Mouse (Mus musculus) testis, adult 2 months (tissue): ENCODE results near the gene Rab7. TPM values are rescaled to one million over a fixed set of nuclear protein-coding genes. Genes with fewer than 3 reads are reported as not detected.
A peak's percentile ranks its signal among the peaks of the same experiment; 100 is the strongest.

Source experiments
- H3K27ac ChIP-seq: fragments of 200-500 bp; 2 replicates; pipeline ENCODE4 v1.5.1; 2012; ENCODE audit warnings: low read depth, low read length; ENCODE audit not compliant: control insufficient read depth, insufficient read depth
- H3K27me3 ChIP-seq: fragments of 200-500 bp; 2 replicates; pipeline ENCODE4 v1.6.1; 2012; ENCODE audit warnings: mild to moderate bottlenecking, low read length, moderate library complexity; ENCODE audit not compliant: control insufficient read depth, insufficient read depth
- H3K36me3 ChIP-seq: fragments of 200-500 bp; 2 replicates; pipeline ENCODE4 v1.6.1; 2012; ENCODE audit warnings: mild to moderate bottlenecking, low read length; ENCODE audit not compliant: control insufficient read depth, insufficient read depth
- H3K4me1 ChIP-seq: fragments of 200-500 bp; 2 replicates; pipeline ENCODE4 v1.6.1; 2012; ENCODE audit warnings: low read length; ENCODE audit not compliant: control insufficient read depth, insufficient read depth
- H3K4me3 ChIP-seq: fragments of 200-500 bp; 2 replicates; pipeline ENCODE4 v1.5.1; 2012; ENCODE audit warnings: low read depth, mild to moderate bottlenecking, low read length, moderate library complexity, mixed read lengths; ENCODE audit not compliant: control insufficient read depth
- CTCF ChIP-seq: fragments of 200-500 bp; IDR thresholded peaks from 2 replicates; pipeline ENCODE4 v1.5.1; 2012; ENCODE audit warnings: low read depth, mild to moderate bottlenecking, inconsistent platforms, low read length, moderate library complexity; ENCODE audit not compliant: control insufficient read depth, insufficient read depth, insufficient replicate concordance
- POLR2A ChIP-seq: fragments of 200-500 bp; IDR thresholded peaks from 2 replicates; pipeline ENCODE4 v1.6.1; 2012; ENCODE audit warnings: low read depth, mild to moderate bottlenecking, inconsistent platforms, low read length, moderate library complexity; ENCODE audit not compliant: control insufficient read depth
- polyA plus RNA-seq: library from polyadenylated mRNA; depleted of rRNA; stranded (reverse); fragments of >200 nt; gene quantifications from 2 replicates; pipeline ENCODE4 v1.2.3, GENCODE M21; 2012

The Rab7 gene
- polyA plus RNA-seq, 1 experiment = 51.5 TPM

GRCm38 (mm10) chr6:88003439-88003838 is 41.6 kb downstream of the Rab7 start:
- H3K27me3 ChIP-seq = no peaks in the 10 kb centered on the region
- H3K36me3 ChIP-seq = peaks cover 1% of the 10 kb centered on the region; the same call in 1 of the 2 replicates
- H3K4me3 ChIP-seq = no peak overlapping the region
- no peaks in the 10 kb centered on the region for H3K4me1 ChIP-seq
- TF ChIP-seq POLR2A (no peak), CTCF (no peak)
- no peak overlapping the region for H3K27ac ChIP-seq

GRCm38 (mm10) chr6:87998358-87998757 is 46.7 kb downstream of the Rab7 start:
- Histone ChIP-seq H3K4me3 (no peak overlapping the region), H3K36me3 (peaks cover 5% of the 10 kb centered on the region), H3K27ac (no peak overlapping the region), H3K27me3 (no peaks in the 10 kb centered on the region), H3K4me1 (peaks cover 12% of the 10 kb centered on the region)
- TF ChIP-seq POLR2A (no peak), CTCF (no peak)

- peaks cover 5% of the 10 kb centered on the region for H3K36me3 ChIP-seq
- no peak overlapping the region for H3K4me3 ChIP-seq
- H3K27ac ChIP-seq = no peak overlapping the region
- H3K27me3 ChIP-seq = no peaks in the 10 kb centered on the region
- TF ChIP-seq POLR2A (no peak), CTCF (peak; percentile 24; the same call in 1 of the 2 replicates)
- H3K4me1 ChIP-seq = peaks cover 16% of the 10 kb centered on the region
These were observed 47.3 kb downstream of the Rab7 start for GRCm38 (mm10) chr6:87997706-87998265.

GRCm38 (mm10) chr6:87996606-87997005 is 48.5 kb downstream of the Rab7 start:
- Histone ChIP-seq H3K4me3 (peak overlapping the region; percentile 79), H3K27ac (peak overlapping the region; percentile 45), H3K36me3 (peaks cover 5% of the 10 kb centered on the region), H3K27me3 (no peaks in the 10 kb centered on the region), H3K4me1 (peaks cover 23% of the 10 kb centered on the region)
- TF ChIP-seq CTCF (no peak), POLR2A (no peak)

- no peaks in the 10 kb centered on the region for H3K27me3 ChIP-seq
- TF ChIP-seq POLR2A (no peak), CTCF (no peak)
- H3K4me3 ChIP-seq = peak overlapping the region; percentile 79
- H3K4me1 ChIP-seq = peaks cover 27% of the 10 kb centered on the region
- peak overlapping the region; percentile 68 for H3K27ac ChIP-seq
- peaks cover 3% of the 10 kb centered on the region; the same call in 1 of the 2 replicates for H3K36me3 ChIP-seq
These were observed 49.6 kb downstream of the Rab7 start for GRCm38 (mm10) chr6:87995519-87995918.

GRCm38 (mm10) chr6:87993790-87994571 is 51.1 kb downstream of the Rab7 start:
- H3K4me3 ChIP-seq = peak overlapping the region; percentile 99
- H3K27ac ChIP-seq = peak overlapping the region; percentile 100
- peak; percentile 94 for TF ChIP-seq POLR2A
- TF ChIP-seq CTCF = no peak
- H3K27me3 ChIP-seq = no peaks in the 10 kb centered on the region
- H3K36me3 ChIP-seq = peaks cover 3% of the 10 kb centered on the region; the same call in 1 of the 2 replicates
- H3K4me1 ChIP-seq = peaks cover 30% of the 10 kb centered on the region

GRCm38 (mm10) chr6:87992733-87993132 is 52.3 kb downstream of the Rab7 start:
- peaks cover 31% of the 10 kb centered on the region for H3K4me1 ChIP-seq
- no peaks in the 10 kb centered on the region for H3K27me3 ChIP-seq
- H3K27ac ChIP-seq = peak overlapping the region; percentile 100
- H3K4me3 ChIP-seq = peak overlapping the region; percentile 99
- H3K36me3 ChIP-seq = peaks cover 5% of the 10 kb centered on the region; the same call in 1 of the 2 replicates
- TF ChIP-seq CTCF (no peak), POLR2A (peak; percentile 39; the same call in 1 of the 2 replicates)
